Mouse (Mus musculus) adipose tissue, adult 10 weeks (tissue): ENCODE results near the gene Pusl1. TPM values are rescaled to one million over a fixed set of nuclear protein-coding genes. Genes with fewer than 3 reads are reported as not detected.

ENCODE experiments used
- polyA plus RNA-seq: library from polyadenylated mRNA; stranded (reverse); fragments of 350-450 nt; fragmentation: Illumina TruSeq; extraction: RNeasy Lipid Tissue Mini Kit (QIAGEN cat#74804); gene quantifications from one replicate; pipeline ENCODE4 v1.2.3, GENCODE M21; 2014; ENCODE audit warnings: low read depth, low replicate concordance

The Pusl1 gene
- polyA plus RNA-seq: 20.0 TPM

GRCm38 (mm10) chr4:155891551-155892001 lies at the start of gene Pusl1, which contains the start of gene Acap3:
Pusl1 (minus strand) TSS chr4:155891781.
Acap3 (plus strand) TSS chr4:155891822.

DNA sequence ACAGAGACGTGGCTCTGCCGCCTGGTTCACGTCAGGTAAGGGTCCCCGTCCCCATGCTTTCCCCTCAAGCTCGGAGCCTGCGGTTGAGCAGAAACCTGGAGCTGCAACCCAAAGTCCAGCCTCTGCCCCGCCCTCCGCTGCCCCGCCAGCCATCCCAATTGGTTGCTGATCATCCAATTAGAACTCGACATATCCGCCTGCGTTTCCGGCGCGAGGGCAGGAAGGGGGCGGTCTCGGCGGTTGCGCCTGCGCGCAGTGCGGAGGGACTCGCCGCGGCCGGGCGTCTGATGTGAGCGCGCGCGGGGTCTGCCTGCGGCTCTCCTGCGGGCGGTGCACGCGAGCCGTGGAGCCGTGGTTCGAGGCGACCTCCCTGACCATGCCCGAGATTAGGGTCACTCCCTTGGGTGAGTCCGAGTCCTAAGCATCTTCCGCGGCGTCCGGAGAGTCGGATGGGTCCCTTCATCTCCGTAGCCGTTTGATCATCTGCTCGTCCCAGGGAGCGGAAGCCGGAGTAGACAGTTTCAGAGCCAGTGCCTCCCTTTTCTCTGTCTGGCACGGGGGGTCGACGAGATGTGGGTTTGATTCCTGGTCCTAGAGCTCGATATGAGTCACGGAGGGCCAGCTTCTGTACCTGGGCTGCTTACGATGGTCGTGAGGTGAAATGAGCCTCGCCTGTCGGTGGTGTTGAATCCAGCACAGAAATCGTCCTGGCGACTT lies 22.1 kb downstream of the Pusl1 start, which contains the start of the genes Cptp and Ints11:
Cptp (minus strand) TSS at position 124 of the 717 bp plus-strand sequence.
Ints11 (plus strand) TSS at position 230 of the 717 bp plus-strand sequence.

GRCm38 (mm10) chr4:155863001-155863400 lies 28.6 kb downstream of the Pusl1 start, which contains the start of gene Tas1r3:
Tas1r3 (minus strand) TSS chr4:155863362.

DNA sequence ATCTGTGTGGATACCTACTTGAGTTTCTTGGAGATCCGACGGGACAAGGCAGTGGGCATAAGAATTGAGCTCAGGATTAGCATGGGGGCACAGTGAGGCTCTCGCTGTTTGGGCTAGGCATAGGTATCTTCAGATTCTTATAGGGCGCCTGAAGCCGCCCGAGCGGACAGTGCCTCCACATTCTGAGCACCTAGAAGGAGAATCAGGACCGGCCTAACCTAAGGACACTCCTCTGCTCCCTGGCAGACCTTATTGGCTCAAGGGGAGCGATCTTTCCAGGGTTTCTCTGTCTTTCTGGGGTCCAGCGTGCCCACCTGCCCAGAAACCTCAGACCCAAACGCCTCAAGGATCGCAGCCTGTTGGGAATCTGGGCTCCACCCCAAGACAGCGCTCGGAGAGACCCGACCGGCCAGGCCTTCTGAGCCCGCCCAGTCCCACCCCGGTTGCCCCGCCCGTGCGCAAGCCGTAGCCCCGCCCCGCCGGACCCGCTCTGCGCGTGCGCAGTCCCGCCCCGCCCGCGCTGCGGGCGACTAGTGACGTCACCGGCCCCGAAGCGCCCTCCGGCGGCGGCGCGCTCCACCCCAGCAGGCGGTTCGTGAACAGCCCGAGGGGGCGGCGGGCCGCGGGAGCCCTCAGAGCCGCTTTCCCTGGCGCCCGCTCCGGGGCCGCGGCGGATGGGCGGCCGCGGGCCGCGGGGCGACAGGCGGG lies 44.6 kb downstream of the Pusl1 start, which contains the start of gene Dvl1:
Dvl1 (plus strand) TSS at position 532 of the 708 bp plus-strand sequence.

GRCm38 (mm10) chr4:155839483-155839910 lies 52.1 kb downstream of the Pusl1 start, which contains the start of gene Mxra8:
Mxra8 (plus strand) TSS chr4:155839680.

Other genes with a start within 250 kb of the Pusl1 start
- not detected for gene Gm10563, start 246.4 kb downstream of the Pusl1 start, polyA plus RNA-seq
- 32.0 TPM for gene Mmp23, start 238.4 kb downstream of the Pusl1 start, polyA plus RNA-seq
- 31.0 TPM for gene Mib2, start 222.6 kb downstream of the Pusl1 start, polyA plus RNA-seq
- 18.7 TPM for gene Fndc10, start 197.4 kb downstream of the Pusl1 start, polyA plus RNA-seq
- gene Ssu72, start 187.0 kb downstream of the Pusl1 start, polyA plus RNA-seq: 69.1 TPM
- gene Tmem240, start 157.0 kb downstream of the Pusl1 start, polyA plus RNA-seq: 0.89 TPM
- gene Atad3a, start 130.7 kb downstream of the Pusl1 start, polyA plus RNA-seq: 33.3 TPM
- gene Vwa1, start 117.1 kb downstream of the Pusl1 start, polyA plus RNA-seq: 15.1 TPM
- 5.9 TPM for gene Tmem88b, start 105.9 kb downstream of the Pusl1 start, polyA plus RNA-seq
- 2.4 TPM for gene Ankrd65, start 101.3 kb downstream of the Pusl1 start, polyA plus RNA-seq
- gene Mrpl20, start 88.9 kb downstream of the Pusl1 start, polyA plus RNA-seq: 111 TPM
- gene Ccnl2, start 79.3 kb downstream of the Pusl1 start, polyA plus RNA-seq: 107 TPM
- gene Aurkaip1, start 60.5 kb downstream of the Pusl1 start, polyA plus RNA-seq: 96.0 TPM
- gene Mxra8, start 52.1 kb downstream of the Pusl1 start, polyA plus RNA-seq: 87.1 TPM
- 63.2 TPM for gene Dvl1, start 44.4 kb downstream of the Pusl1 start, polyA plus RNA-seq
- gene Tas1r3, start 28.4 kb downstream of the Pusl1 start, polyA plus RNA-seq: 0.24 TPM
- 15.3 TPM for gene Cptp, start 22.3 kb downstream of the Pusl1 start, polyA plus RNA-seq
- 20.0 TPM for gene Ints11, start 22.2 kb downstream of the Pusl1 start, polyA plus RNA-seq
- 9.8 TPM for gene Acap3, start within 50 bp of the Pusl1 start, polyA plus RNA-seq
- gene Ube2j2, start 52.0 kb upstream of the Pusl1 start, polyA plus RNA-seq: 49.1 TPM
- gene C1qtnf12, start 70.5 kb upstream of the Pusl1 start, polyA plus RNA-seq: 116 TPM
- gene B3galt6, start 100.9 kb upstream of the Pusl1 start, polyA plus RNA-seq: 5.6 TPM
- 298 TPM for gene Sdf4, start 101.1 kb upstream of the Pusl1 start, polyA plus RNA-seq
- gene Tnfrsf4, start 122.1 kb upstream of the Pusl1 start, polyA plus RNA-seq: 2.4 TPM
- gene Tnfrsf18, start 134.4 kb upstream of the Pusl1 start, polyA plus RNA-seq: 1.8 TPM
- gene Ttll10, start 167.6 kb upstream of the Pusl1 start, polyA plus RNA-seq: 19.1 TPM
- gene 9430015G10Rik, start 218.2 kb upstream of the Pusl1 start, polyA plus RNA-seq: 22.0 TPM
- 0.46 TPM for gene Rnf223, start 238.7 kb upstream of the Pusl1 start, polyA plus RNA-seq